Mouse (Mus musculus) small intestine, adult 10 weeks (tissue): ENCODE data around the gene H2al1a. TPM values are rescaled to one million over a fixed set of nuclear protein-coding genes. Genes with fewer than 3 reads are reported as not detected.

Experiments used
- polyA plus RNA-seq: library from polyadenylated mRNA; stranded (reverse); fragments of 350-450 nt; fragmentation: Illumina TruSeq; extraction: RNeasy Lipid Tissue Mini Kit (QIAGEN cat#74804); gene quantifications from one replicate; pipeline ENCODE4 v1.2.3, GENCODE M21; 2014; ENCODE audit warnings: low replicate concordance

The H2al1a gene
- polyA plus RNA-seq: not detected

GRCm38 (mm10) chrX:11298957-11299356 is at the start of gene H2al1a:
H2al1a (plus strand) TSS chrX:11299257.

GRCm38 (mm10) chrX:11302132-11302531 is 3.1 kb downstream of the H2al1a start, which contains the start of gene H2al1b:
H2al1b (plus strand) TSS chrX:11302432.

DNA sequence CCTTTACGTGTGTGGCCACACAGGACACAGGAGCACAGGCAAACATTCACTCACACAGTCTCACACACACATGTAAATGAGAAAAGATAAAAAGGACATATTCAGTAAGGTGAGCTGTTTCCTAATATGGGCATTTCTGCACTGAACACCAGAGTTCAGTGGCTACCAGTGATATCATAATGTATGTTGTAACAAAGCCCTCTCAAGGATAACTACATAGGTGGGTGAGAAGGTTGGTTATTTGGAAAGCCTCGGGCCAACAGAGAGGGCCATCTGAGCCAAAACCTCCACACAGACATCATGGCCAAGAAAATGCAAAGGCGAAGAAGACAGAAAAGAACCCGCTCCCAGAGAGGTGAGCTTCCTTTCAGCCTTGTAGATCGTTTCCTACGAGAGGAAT is 6.3 kb downstream of the H2al1a start, which contains the start of gene H2al1c:
Gene H2al1c, plus strand, starts transcription at position 301 of the 400 bp plus-strand sequence.

DNA sequence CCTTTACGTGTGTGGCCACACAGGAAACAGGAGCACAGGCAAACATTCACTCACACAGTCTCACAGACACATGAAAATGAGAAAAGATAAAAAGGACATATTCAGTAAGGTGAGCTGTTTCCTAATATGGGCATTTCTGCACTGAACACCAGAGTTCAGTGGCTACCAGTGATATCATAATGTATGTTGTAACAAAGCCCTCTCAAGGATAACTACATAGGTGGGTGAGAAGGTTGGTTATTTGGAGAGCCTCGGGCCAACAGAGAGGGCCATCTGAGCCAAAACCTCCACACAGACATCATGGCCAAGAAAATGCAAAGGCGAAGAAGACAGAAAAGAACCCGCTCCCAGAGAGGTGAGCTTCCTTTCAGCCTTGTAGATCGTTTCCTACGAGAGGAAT is 9.5 kb downstream of the H2al1a start, which contains the start of gene H2al1d:
Gene H2al1d, plus strand, starts transcription at position 301 of the 400 bp plus-strand sequence.

GRCm38 (mm10) chrX:11311634-11312033 is 12.6 kb downstream of the H2al1a start, which contains the start of gene H2al1e:
H2al1e (plus strand) TSS chrX:11311934.

GRCm38 (mm10) chrX:11314858-11315257 is 15.8 kb downstream of the H2al1a start, which contains the start of gene H2al1f:
H2al1f (plus strand) TSS chrX:11315158.

DNA sequence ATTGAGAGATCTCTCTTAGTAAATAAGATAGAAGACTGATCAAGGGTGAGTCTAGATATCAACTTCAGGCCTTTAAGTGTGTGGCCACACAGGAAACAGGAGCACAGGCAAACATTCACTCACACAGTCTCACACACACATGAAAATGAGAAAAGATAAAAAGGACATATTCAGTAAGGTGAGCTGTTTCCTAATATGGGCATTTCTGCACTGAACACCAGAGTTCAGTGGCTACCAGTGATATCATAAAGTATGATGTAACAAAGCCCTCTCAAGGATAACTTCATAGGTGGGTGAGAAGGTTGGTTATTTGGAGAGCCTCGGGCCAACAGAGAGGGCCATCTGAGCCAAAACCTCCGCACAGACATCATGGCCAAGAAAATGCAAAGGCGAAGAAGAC is 18.9 kb downstream of the H2al1a start, which contains the start of gene H2al1g:
Gene H2al1g, plus strand, starts transcription at position 301 of the 400 bp plus-strand sequence.

GRCm38 (mm10) chrX:11321192-11321591 is 22.1 kb downstream of the H2al1a start, which contains the start of gene H2al1h:
H2al1h (plus strand) TSS chrX:11321492.

DNA sequence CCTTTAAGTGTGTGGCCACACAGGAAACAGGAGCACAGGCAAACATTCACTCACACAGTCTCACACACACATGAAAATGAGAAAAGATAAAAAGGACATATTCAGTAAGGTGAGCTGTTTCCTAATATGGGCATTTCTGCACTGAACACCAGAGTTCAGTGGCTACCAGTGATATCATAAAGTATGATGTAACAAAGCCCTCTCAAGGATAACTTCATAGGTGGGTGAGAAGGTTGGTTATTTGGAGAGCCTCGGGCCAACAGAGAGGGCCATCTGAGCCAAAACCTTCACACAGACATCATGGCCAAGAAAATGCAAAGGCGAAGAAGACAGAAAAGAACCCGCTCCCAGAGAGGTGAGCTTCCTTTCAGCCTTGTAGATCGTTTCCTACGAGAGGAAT is 25.3 kb downstream of the H2al1a start, which contains the start of gene H2al1i:
Gene H2al1i, plus strand, starts transcription at position 301 of the 400 bp plus-strand sequence.

GRCm38 (mm10) chrX:11327522-11327921 is 28.5 kb downstream of the H2al1a start, which contains the start of gene H2al1j:
H2al1j (plus strand) TSS chrX:11327822.

Other genes starting within 250 kb of the H2al1a start
- gene H2al1b, start 3.2 kb downstream of the H2al1a start, polyA plus RNA-seq: not detected
- gene H2al1c, start 6.4 kb downstream of the H2al1a start, polyA plus RNA-seq: not detected
- gene H2al1d, start 9.6 kb downstream of the H2al1a start, polyA plus RNA-seq: not detected
- gene H2al1e, start 12.7 kb downstream of the H2al1a start, polyA plus RNA-seq: not detected
- gene H2al1f, start 15.9 kb downstream of the H2al1a start, polyA plus RNA-seq: not detected
- gene H2al1g, start 19.0 kb downstream of the H2al1a start, polyA plus RNA-seq: not detected
- gene H2al1h, start 22.2 kb downstream of the H2al1a start, polyA plus RNA-seq: not detected
- not detected for gene H2al1i, start 25.4 kb downstream of the H2al1a start, polyA plus RNA-seq
- gene H2al1j, start 28.6 kb downstream of the H2al1a start, polyA plus RNA-seq: not detected